Mouse (Mus musculus) lung, postnatal 25 days (tissue): ENCODE measurements around the gene Ung.

Experiments
- DNase-seq: peaks from one replicate; pipeline ENCODE4 v3.0.0; 2022; ENCODE audit warnings: low spot score

Ung gene

DNA sequence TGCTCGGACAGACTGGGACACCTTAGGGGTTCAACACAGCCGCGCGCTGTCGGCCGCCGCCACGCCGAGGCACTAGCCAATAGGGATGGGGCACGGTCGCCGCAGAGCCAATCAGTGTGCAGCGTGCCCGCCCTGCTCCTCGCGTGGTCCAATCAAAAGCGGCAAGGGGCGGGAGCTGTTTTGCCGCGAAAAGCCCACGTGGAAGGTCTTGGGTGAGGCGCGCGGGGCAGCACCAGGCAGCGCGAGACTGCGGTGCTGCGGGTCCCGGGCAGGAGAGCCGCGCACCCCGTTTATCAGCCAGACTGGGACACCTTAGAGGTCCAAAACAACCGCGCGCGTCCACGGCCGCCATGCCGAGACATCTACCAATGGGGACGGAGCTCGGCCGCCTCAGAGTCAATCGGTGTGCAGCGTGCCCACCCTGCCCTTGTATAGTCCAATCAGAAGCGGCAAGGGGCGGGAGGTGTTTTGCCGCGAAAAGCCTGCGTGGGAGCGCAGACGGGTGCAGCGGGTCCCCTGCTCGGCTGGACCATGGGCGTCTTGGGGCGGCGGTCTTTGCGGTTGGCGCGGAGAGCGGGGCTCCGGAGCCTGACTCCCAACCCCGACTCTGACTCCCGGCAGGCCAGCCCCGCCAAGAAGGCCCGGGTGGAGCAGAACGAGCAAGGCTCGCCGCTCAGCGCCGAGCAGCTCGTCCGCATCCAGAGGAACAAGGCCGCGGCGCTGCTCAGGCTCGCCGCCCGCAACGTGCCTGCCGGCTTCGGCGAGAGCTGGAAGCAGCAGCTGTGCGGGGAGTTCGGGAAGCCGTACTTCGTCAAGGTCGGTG, 723 bp downstream of the Ung start:
- DNase-seq: peak; percentile 92

GRCm38 (mm10) chr5:114131521-114131840, 1.3 kb downstream of the Ung start:
- DNase-seq: peak; percentile 49

DNA sequence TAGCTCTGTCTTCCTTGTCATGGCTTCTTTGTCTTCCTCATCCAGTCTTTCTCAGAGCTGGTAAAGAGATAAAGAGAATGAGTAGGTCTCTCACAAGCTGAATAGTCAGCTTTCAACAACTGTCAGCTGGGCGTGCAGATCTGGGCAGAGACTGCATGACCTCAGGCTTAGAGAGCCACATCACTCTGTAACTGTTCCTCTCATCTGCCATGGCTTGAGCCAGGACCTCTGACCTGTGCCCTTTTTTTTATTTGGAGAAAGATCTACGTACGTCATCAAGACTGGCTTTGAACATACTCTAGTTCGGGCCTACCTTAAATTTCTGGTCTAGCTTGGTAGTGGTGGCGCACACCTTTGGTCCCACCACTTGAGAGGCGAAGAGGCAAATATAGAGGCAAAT, 2.7 kb downstream of the Ung start:
- DNase-seq: no peak

DNA sequence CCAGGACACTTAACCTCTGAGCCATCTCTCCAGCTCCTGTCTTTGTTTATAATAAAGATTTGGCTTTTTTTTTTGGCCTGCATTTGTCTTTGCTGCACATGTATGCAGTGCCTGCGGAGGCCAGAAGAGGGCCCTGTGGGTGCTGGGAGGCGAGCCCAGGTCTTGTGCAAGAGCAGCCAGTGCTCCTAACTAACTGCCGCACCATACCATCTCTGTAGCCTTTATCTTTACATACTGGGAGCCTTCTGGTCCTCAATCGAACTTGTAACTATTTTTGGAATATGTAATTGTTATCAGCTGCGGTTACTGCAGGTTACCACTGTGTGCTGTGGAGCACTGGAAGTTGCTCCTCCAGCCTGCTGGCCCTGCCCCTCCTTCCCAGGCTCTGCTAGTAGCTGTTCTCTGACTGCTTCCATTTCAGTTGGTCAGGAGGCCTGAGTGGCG, 3.9 kb downstream of the Ung start:
- peak; percentile 54 for DNase-seq

DNA sequence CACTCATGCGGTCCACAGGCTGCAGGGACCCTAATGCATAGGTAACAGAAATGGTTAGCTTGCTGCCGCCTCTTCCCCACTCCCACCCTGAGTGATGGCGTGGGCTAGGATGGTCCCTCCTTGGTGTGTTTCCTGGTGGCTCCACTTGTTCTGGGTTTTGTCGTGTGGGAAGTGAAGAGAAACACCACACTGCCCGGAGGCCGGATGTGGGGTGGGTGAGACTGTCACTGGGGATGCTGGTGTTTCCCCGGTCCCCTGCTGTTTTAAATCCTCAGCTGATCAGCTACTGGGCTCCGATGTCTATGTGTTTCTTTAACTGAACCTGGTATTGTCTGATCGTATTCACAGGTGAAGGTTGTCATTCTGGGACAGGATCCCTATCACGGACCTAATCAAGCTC, 5.3 kb downstream of the Ung start:
- no peak for DNase-seq

DNA sequence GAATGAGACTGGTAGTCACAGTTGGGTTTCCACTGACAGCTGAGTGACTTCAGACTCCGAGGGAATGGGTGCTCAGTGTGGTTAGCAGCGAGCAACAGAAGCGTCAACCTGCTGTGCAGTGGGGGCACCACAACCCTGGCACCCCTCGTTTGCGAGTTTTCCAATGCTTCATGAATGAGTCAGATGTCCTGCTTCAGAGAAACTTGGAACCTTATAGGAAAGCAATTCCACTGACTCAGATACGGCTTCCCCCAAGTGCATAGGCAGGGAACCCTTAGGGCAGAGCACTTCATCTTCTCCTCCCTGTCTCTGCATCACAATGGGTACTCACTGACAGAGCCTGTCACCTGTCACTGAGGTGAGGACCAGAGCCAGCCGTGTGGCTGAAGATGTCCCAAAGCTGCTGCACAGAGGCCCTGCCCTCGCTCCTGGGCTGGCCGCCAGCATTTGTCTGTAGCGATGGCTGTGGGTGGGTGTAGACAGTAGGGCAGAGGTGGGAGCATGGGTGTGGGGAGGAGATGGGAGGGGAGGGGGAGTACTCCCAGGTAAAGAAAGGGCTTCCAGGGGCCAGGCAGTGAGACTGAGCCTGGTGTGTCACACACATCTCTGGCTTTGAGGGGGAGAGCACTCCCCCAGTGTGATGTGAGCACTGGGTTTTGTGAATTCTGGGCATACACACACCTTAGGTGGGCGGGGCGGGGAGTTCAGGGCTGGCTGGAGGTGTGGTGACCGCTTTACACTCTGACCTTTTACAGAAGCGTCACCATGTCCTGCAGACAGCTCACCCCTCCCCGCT, 7.5 kb downstream of the Ung start:
- DNase-seq: no peak

DNA sequence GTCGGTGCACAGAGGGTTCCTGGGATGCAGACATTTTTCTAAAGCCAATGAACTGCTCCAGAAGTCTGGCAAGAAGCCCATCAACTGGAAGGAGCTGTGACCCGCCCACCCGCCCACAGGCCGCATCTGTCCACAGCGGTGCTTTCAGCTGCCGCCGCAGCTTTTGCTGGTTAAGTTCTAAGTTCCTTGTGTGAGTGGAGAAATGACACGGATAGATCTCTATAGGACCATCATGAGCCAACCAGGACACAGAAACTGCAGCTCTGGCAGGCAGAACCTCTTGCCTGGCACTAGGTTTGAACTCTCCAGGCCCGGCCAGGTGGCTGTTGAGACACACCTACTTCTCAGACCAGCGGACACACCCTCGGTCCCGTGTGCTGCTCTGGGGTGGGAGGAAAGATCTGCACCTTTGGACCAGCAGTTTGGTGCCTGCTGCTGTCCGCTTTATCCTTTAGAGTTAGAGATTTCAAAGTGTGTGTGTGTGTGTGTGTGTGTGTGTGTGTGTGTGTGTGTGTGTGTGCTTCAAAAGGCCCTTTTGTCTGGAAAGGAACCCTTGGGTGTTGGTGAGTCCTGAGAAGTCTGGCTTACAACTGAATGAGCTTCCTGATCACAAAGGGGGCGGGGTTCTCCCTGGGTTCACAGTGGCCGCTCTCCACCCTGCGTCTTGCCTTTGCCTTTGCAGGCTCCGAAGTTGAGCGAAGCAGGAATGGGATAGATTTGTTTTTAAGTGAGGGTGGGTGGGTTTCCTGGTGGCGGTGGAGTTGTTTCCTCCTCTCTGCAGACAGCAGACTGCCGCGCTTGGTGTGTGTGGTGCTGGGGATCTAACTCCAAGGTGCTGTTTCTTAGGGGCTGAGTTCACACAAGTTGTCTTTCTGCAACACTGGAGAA, 8.3 kb downstream of the Ung start:
- DNase-seq: peak; percentile 17

DNA sequence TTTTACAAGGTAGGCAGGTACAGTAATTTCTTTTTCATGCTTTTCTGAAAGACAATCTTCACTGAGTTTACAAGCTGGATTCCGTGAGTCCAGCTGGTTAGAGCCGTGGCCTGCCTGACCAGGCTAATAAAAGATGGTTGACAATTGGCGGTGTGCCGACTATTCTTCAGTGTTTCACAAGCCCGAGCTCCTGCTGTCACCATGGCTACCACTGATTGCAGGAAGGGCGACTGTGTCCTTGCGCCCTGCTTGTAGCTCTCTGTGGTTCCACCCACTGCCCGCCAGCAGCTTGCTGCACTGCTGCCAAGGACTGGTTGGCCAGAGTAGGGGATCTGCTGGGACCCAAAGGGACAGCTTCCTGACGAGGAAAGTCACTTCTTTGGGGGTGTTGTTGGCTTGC, 9.0 kb downstream of the Ung start:
- DNase-seq: peak; percentile 90

GRCm38 (mm10) chr5:114146028-114146888, 16.1 kb downstream of the Ung start, which contains the start of gene Acacb:
TSS of gene Acacb (plus strand) at chr5:114146535.
- DNase-seq: no peak

DNA sequence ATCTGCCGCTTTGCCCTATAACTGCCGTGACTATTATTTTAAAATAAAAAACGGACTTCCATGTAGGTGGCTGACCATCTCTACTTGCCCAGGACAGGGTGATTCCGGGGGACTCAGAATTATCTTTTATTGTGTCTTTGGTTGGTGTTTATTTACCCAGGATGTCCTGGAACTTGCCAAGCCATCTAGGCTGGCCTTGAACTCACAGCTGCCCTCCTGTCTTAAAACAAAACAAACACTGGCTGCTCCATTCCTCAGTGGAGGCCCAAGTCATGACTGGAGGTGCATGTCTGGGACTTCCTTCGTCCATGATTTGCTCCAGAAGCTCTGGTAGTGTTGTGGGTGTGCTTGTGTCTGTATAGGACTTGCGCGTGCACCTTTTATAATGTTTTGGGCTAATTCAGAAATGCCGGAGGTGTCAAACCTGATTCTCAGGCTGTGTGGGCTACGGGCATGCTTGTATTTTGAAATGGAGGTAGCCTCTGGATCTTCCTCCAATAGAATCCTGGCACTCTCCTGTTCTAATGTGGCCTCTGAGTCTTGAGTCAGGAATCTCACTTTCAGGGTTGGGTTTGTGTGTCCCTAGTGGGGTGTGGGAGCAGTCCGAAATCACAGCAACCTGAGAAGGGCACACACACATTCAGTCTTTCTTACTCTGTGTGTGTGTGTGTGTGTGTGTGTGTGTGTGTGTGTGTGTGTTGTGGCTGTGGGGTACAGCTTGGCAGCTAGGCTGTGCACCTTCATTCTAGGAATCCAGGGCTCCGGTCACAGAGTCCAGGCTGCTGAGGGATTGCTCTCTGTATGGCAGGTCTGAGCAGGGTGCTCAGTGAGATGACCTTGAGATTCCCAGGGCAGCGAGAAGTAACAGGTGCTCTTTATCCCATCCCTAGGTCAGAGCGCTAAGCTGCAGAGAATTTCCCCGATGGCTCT, 17.1 kb downstream of the Ung start:
- no peak for DNase-seq

DNA sequence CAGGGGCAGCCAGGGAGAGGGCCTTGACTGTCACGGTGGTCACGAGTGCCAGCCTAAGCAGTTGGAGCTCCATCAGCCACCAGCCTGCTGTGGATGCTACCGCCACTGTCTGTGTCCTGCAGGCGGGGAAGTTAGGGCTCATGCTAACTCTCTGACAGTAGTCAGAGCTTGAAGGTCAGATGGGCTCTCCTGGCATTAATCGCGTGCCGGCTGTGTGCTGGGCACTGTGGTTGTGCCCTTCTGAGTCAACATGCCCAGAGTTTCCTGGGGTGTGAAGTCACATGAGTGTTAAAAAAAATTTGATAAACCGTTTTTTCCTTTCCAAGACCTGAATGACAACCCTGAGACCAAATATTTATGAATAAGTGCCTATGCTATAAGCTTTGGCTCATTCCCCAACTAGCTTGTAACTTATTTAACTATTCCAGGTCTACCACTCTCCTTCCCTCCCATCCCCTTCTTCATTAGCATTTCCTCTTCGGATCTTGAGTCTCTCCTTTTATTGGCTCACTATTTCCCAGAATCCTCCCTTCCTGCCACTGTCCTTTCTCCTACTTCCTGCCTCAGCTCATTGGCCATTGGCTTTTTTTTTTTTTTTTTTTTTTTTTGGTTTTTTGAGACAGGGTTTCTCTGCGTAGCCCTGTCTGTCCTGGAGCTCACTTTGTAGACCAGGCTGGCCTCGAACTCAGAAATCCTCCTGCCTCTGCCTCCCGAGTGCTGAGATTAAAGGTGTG, 22.3 kb downstream of the Ung start:
- no peak for DNase-seq

DNA sequence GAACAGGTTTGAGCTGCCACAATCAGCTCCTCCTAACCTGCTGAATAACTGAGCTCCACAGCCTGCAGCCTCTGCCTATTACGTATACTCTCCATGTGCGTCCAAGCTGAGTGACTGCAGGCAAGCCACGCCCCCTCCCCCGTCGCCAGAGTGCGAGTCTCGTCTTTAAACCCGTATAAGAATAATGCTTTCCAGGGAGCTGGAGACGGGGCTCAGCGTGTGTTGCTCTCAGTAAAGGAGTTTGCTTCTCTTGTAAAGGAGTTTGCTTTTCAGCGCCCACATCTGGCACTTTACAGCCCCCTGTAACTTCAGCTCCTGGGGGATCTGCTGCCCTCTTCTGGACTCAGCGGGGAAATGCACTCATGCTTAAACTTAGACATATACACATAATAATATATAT, 23.3 kb downstream of the Ung start:
- no peak for DNase-seq

DNA sequence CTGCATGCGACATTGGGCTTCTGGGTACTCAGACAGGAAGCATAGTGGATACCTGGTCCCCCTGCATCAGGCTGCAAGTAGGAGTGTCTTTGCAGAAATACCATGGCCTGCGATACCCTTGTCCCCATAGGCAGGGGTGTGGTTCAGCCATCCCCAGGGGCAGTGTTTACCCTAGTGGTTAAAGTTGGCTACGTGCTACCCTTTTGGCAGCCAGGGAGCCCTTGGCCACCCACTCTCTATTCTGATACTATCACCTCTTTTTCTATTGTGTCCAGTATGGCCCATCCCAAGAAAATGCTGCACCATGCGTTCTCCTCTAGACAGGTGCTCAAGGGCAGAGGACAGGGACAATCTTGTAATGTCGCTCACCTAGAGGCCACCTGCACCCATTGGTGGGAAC, 24.6 kb downstream of the Ung start:
- DNase-seq: no peak

DNA sequence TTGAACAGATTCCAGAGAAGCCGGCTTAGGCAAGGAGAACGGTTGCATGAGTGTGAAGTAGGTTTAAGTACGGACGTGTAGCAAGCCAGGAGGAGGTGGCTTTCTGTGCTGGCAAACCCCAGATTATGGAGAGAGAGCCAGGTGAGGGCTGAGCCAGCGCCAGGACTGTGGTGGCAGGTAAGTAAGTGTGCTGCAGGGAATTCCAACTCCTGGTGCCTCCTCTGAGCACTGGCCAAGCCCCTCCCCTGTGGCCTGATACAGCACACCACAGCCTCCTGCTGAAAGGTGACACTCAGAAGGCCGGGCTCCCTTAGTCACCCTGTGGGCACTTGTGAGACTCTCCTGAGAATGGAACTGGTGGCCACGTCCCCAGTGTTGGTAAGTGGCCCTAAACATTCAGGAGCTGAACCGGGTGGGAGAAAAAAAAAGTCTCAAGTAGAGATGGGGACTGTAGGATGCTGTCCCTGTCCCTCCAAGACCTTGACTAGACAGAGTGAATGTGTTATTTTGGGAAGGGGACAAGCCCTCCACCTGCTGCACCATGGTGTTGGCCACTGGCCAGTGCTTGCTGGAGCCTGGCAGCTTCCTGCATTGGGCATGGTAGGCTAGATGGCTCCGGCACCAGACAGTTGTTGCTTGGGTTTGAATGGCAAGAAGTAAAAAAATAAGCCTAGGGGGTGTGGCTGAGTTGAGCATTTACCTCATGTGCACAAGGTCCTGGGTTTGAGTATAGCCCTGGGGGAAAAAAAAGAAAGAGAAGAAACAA, 25.2 kb downstream of the Ung start:
- peak; percentile 64 for DNase-seq

DNA sequence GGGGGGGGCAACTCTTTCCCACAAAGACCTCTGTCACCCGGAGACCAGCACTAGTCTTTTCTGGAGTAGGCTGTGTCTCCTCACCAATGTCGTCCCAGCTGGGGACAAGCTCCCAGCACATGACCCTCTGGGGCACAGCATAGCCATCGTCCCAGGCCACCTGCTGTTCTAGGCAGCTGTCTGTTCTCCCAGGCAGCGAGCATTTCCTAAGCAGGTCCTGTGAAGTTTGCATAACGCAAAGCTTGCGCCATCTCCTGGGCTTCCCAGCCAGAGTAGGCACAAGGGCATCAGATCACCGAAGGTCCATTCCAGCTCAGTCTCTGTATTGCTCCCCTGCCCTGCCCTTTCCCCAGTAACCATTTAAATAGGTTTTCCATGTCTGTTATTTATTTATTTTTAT, 27.1 kb downstream of the Ung start:
- no peak for DNase-seq

DNA sequence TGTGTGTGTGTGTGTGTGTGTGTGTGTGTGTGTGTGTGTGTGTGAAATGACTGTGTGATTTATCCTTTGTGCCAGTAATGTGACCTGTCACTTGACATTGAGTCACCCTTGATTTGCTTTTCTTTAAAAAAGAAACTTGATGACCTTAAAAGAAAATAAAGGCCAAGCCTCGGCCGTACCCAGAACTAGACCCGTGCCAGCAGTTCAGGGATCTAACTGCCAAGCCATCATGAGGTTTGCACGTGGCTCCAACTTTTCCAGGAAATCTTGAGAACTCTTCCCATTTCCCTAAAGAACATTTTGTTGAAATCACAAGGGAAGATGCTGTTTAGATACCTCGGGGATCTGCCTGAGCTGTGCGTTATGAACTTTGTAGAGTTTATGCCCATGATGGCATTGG, 31.2 kb downstream of the Ung start:
- no peak for DNase-seq

- no peak for DNase-seq
These were observed 32.1 kb downstream of the Ung start for GRCm38 (mm10) chr5:114162106-114162815.

DNA sequence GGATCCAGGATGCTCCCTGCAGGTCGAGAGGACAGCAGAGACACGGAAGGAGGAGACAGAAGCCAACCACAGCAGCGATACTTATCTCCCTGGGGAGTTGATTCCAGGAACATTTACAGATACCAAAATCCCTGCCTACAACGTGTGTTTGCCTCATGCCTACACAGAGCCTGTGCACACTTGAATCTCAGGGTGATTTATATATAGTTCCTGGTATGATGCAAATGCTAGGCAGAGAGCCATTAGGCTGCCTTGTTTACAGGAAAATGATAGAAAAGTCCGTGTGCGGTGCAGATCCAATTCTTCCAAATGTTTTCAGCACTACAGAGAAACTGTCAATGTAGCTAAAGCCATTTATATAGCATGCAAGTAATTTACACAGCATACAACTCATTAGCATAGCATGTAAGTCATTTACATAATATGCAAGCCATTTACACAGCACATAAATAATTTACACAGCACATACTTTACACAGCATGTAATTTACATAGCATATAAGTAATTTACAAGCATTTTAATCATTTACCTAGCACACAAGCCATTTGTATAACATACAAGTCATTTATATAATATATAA, 33.0 kb downstream of the Ung start:
- DNase-seq: no peak
